Mouse (Mus musculus): ENCODE measurements around the gene Sec14l5. TPM values are rescaled to one million over a fixed set of nuclear protein-coding genes. Genes with fewer than 3 reads are reported as not detected.

Sec14l5 gene
- polyA plus RNA-seq, 1 experiment from 2014 or later: not detected

DNA sequence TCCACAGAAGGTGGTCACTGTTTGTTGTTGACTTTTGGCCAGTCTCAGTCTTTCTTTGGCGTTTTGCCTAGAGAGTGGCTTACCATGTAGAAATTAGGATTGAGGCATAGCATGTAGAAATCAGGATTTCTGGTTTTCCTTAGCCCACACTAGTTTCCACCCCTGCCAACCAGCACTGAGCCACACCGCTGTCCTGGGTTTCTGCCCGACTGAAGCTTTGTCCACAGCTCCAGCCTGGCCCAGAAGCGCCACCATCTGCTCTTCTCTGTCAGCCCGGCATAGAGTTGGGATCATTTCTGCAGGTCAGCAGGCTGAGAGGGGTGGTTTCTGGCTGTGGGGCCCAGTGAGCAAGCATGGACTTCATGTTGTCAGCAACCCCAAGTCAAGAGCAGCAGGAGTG lies 38.0 kb downstream of the Sec14l5 start:
- no peak for DNase-seq (ENCODE audit: low spot score)
- ATAC-seq (replicated peaks; ENCODE audit: low FRiP score, low read depth): no peak
- WGBS: 81% methylated on average over 5 of the region's 5 CpGs

DNA sequence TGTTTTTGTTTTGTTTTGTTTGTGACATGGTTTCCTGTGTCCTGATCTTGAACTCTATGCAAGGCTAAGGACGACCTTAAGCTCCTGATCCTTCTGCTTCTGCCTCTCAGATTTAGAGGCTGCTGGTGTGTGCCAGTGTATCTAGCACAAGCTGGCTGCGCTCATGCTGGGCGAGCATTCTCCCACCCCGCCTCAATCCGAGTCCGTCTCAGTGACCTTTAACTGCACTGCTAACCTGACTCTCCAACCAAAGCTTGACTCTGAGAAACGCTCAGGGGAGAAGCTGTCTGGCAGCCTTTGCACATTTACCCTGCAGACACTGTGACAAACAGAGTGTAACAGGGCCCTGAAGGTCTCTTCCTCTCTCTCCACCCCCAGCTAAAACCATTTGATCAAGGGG lies 38.8 kb downstream of the Sec14l5 start:
- no peak overlapping the region for H3K27ac ChIP-seq
- peak; percentile 52; the same call in 1 of the 2 replicates for ATAC-seq (replicated peaks; ENCODE audit: low FRiP score, low read depth)
- no peaks in the 10 kb centered on the region for H3K27me3 ChIP-seq (ENCODE audit: insufficient read depth, low read length)
- no peaks in the 10 kb centered on the region for H3K4me1 ChIP-seq (replicated peaks; ENCODE audit: insufficient read depth, low read length)
- DNase-seq (ENCODE audit: low spot score): no peak
- WGBS: 34% methylated on average over 7 of the region's 7 CpGs
- no peak for TF ChIP-seq CTCF (IDR thresholded peaks at IDR 0.05; ENCODE audit: low read depth)
- no peak overlapping the region for H3K9ac ChIP-seq (ENCODE audit: low read depth, low read length)
- no peaks in the 10 kb centered on the region for H3K36me3 ChIP-seq (ENCODE audit: insufficient read depth, low read length)
- H3K4me3 ChIP-seq (replicated peaks; ENCODE audit: low read depth, low read length): no peak overlapping the region
- H3K9me3 ChIP-seq (replicated peaks; ENCODE audit: low read length): no peaks in the 10 kb centered on the region
- no peak overlapping the region for H3K4me2 ChIP-seq (ENCODE audit: low read length)

More for the DNA sequence above, 38.0 kb downstream of the Sec14l5 start:
- H3K9ac ChIP-seq (ENCODE audit: low read depth, low read length): no peak overlapping the region
- no peak overlapping the region for H3K4me3 ChIP-seq (replicated peaks; ENCODE audit: low read depth, low read length)
- no peaks in the 10 kb centered on the region for H3K9me3 ChIP-seq (replicated peaks; ENCODE audit: low read length)
- TF ChIP-seq CTCF (IDR thresholded peaks at IDR 0.05; ENCODE audit: low read depth): no peak
- no peak overlapping the region for H3K27ac ChIP-seq
- H3K4me2 ChIP-seq (ENCODE audit: low read length): no peak overlapping the region
- H3K4me1 ChIP-seq (replicated peaks; ENCODE audit: insufficient read depth, low read length): no peaks in the 10 kb centered on the region
- H3K27me3 ChIP-seq (ENCODE audit: insufficient read depth, low read length): no peaks in the 10 kb centered on the region
- no peaks in the 10 kb centered on the region for H3K36me3 ChIP-seq (ENCODE audit: insufficient read depth, low read length)

DNA sequence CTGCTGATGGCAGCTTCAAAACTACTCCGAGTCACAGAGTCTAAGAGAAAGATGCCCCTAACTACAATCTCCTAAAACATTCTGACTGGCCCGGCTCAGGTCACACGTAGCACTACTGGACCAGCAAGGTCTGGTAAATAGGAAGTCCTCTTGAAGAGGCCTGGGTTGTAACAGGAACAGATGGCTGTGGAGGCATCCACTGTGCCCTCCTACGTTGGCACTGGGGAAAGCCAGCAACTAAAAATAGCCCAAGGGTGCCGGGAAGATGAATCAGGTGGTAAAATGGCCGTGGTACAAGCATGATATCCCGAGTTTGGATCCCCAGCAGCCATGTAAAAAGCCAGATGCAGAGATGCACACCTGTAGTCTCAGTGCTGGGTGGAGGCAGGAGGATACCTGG lies 39.3 kb downstream of the Sec14l5 start:
- Histone ChIP-seq H3K27me3 (ENCODE audit: insufficient read depth, low read length) (no peaks in the 10 kb centered on the region), H3K4me1 (replicated peaks; ENCODE audit: insufficient read depth, low read length) (no peaks in the 10 kb centered on the region), H3K4me2 (ENCODE audit: low read length) (no peak overlapping the region), H3K9me3 (replicated peaks; ENCODE audit: low read length) (no peaks in the 10 kb centered on the region), H3K27ac (no peak overlapping the region), H3K9ac (ENCODE audit: low read depth, low read length) (no peak overlapping the region), H3K4me3 (replicated peaks; ENCODE audit: low read depth, low read length) (no peak overlapping the region), H3K36me3 (ENCODE audit: insufficient read depth, low read length) (no peaks in the 10 kb centered on the region)
- no peak for TF ChIP-seq CTCF (IDR thresholded peaks at IDR 0.05; ENCODE audit: low read depth)
- no peak for ATAC-seq (replicated peaks; ENCODE audit: low FRiP score, low read depth)
- 69% methylated on average over 7 of the region's 7 CpGs for WGBS
- no peak for DNase-seq (ENCODE audit: low spot score)

DNA sequence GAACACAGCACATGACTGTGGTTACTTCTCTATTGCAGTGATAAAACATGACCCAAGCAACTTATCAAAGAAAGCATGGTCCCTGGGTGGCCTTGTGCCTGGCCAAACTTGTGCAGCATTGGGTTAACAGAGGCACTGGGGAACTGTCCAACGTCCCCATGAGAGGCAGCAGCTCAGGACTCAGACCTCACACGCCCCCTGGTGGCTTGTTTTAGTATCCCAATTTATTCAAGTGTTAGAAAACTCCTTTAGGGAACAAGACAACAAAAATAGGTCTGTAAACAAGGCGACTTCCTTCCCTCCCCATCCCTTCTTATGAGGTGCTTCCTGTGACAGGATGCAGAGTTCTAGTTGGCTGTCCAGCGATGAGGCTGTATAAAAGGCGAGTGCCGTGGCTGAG lies 48.2 kb downstream of the Sec14l5 start:
- Histone ChIP-seq H3K4me1 (replicated peaks; ENCODE audit: insufficient read depth, low read length) (no peaks in the 10 kb centered on the region), H3K4me3 (replicated peaks; ENCODE audit: low read depth, low read length) (no peak overlapping the region), H3K9ac (ENCODE audit: low read depth, low read length) (no peak overlapping the region), H3K27ac (no peak overlapping the region), H3K36me3 (ENCODE audit: insufficient read depth, low read length) (0 out of 2 replicates have a peak, but pooled peaks cover 2% of the 10 kb centered on the region), H3K4me2 (ENCODE audit: low read length) (no peak overlapping the region), H3K27me3 (ENCODE audit: insufficient read depth, low read length) (no peaks in the 10 kb centered on the region), H3K9me3 (replicated peaks; ENCODE audit: low read length) (no peaks in the 10 kb centered on the region)
- 25% methylated on average over 6 of the region's 6 CpGs for WGBS
- DNase-seq (ENCODE audit: low spot score): peak; percentile 69
- TF ChIP-seq CTCF (IDR thresholded peaks at IDR 0.05; ENCODE audit: low read depth): peak; percentile 80
- 0 out of 2 replicates have a peak, but pooled peaks have one; percentile 15 for ATAC-seq (replicated peaks; ENCODE audit: low FRiP score, low read depth)

DNA sequence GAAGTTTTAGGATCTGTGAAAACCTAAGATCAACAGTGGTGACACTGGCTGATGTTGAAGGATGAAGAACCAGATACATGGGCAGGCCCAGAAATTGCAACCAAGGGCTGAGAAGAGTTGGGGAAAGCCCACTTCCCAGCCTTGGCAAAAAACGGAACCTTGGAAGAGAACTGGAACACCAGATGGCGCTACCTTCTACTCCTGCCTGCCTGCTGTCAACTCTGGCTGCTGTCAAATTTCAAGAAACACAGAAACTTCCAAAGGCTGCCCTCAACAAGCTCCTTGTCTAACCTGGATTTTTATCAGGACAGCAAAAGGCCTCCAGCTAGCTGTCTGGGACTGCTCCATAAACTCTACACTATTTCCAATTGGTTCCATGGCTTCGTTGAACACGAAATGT lies 55.8 kb downstream of the Sec14l5 start:
- H3K9ac ChIP-seq (ENCODE audit: low read depth, low read length): no peak overlapping the region
- no peak overlapping the region for H3K27ac ChIP-seq
- H3K4me3 ChIP-seq (replicated peaks; ENCODE audit: low read depth, low read length): peak overlapping the region; percentile 68
- TF ChIP-seq CTCF (IDR thresholded peaks at IDR 0.05; ENCODE audit: low read depth): peak; percentile 84
- no peaks in the 10 kb centered on the region for H3K9me3 ChIP-seq (replicated peaks; ENCODE audit: low read length)
- no peaks in the 10 kb centered on the region for H3K27me3 ChIP-seq (ENCODE audit: insufficient read depth, low read length)
- 0 out of 2 replicates have a peak, but pooled peaks cover 2% of the 10 kb centered on the region for H3K36me3 ChIP-seq (ENCODE audit: insufficient read depth, low read length)
- 12% methylated on average over 4 of the region's 4 CpGs for WGBS
- 0 out of 2 replicates have a peak, but pooled peaks cover 8% of the 10 kb centered on the region for H3K4me1 ChIP-seq (replicated peaks; ENCODE audit: insufficient read depth, low read length)
- DNase-seq (ENCODE audit: low spot score) (peak; percentile 76), ATAC-seq (replicated peaks; ENCODE audit: low FRiP score, low read depth) (no peak)
- H3K4me2 ChIP-seq (ENCODE audit: low read length): peak overlapping the region; percentile 92

DNA sequence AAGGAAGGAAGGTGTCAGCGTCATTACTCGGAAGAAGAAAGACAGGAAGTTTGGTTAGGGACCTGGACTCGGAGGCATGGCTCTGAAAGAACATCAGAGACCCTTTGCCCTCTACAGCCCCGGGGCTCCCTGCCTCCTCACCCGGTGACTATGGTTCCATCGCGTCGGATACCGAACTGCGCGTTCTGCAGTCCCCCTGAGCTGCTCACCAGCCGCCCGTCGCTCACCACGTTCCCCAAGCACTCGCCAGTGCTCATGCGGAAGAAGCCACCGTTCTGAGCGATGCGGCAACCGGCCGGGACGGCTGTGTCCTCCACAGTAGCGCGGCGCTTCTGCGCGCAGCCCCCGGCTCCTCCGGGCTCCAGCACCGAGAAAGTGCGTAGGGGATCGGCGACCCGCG lies 56.3 kb downstream of the Sec14l5 start:
- TF ChIP-seq CTCF (IDR thresholded peaks at IDR 0.05; ENCODE audit: low read depth): no peak
- peak; percentile 23; the same call in 1 of the 2 replicates for ATAC-seq (replicated peaks; ENCODE audit: low FRiP score, low read depth)
- Histone ChIP-seq H3K9ac (ENCODE audit: low read depth, low read length) (peak overlapping the region; percentile 66), H3K4me2 (ENCODE audit: low read length) (peak overlapping the region; percentile 92), H3K36me3 (ENCODE audit: insufficient read depth, low read length) (0 out of 2 replicates have a peak, but pooled peaks cover 2% of the 10 kb centered on the region), H3K4me1 (replicated peaks; ENCODE audit: insufficient read depth, low read length) (0 out of 2 replicates have a peak, but pooled peaks cover 8% of the 10 kb centered on the region), H3K9me3 (replicated peaks; ENCODE audit: low read length) (no peaks in the 10 kb centered on the region), H3K27ac (no peak overlapping the region), H3K27me3 (ENCODE audit: insufficient read depth, low read length) (no peaks in the 10 kb centered on the region), H3K4me3 (replicated peaks; ENCODE audit: low read depth, low read length) (peak overlapping the region; percentile 68)
- DNase-seq (ENCODE audit: low spot score): no peak
- 1% methylated on average over 36 of the region's 36 CpGs for whole genome bisulfite sequencing

Measured in kidney, postnatal 0 days (tissue).